Mouse (Mus musculus) kidney, postnatal 0 days (tissue): ENCODE measurements at regions not wholly inside any gene's neighbourhood (a gene's known extent, or its start where the extent isn't known, plus 50 kb on each side); places are given as distances from the start of the nearest gene placed in this dataset.

ENCODE experiments used
- ATAC-seq: fragments of 200-750 bp; cut with Nextera tagmentation; replicated peaks from 2 replicates; pipeline ENCODE4 v1.8.0; 2017; ENCODE audit warnings: low read depth, moderate number of reproducible peaks, moderate TSS enrichment, moderate library complexity; ENCODE audit not compliant: low FRiP score
- DNase-seq: peaks from one replicate; pipeline ENCODE4 v3.0.0-alpha.2; 2016; ENCODE audit warnings: low spot score
- H3K27ac ChIP-seq: fragments of 300-500 bp; sonication (generic); 2 replicates; pipeline ENCODE4 v1.5.1; 2014; ENCODE audit warnings: mild to moderate bottlenecking
- H3K27me3 ChIP-seq: fragments of 300-500 bp; sonication (generic); 2 replicates; pipeline ENCODE4 v1.6.1; 2014; ENCODE audit warnings: low read length, mixed read lengths; ENCODE audit not compliant: insufficient read depth
- H3K36me3 ChIP-seq: fragments of 300-500 bp; sonication (generic); 2 replicates; pipeline ENCODE4 v1.6.1; 2014; ENCODE audit warnings: low read length, mixed read lengths; ENCODE audit not compliant: insufficient read depth
- H3K4me1 ChIP-seq: fragments of 300-500 bp; sonication (generic); replicated peaks from 2 replicates; pipeline ENCODE4 v1.6.1; 2014; ENCODE audit warnings: antibody characterized with exemption, low read length, mixed read lengths; ENCODE audit not compliant: insufficient read depth
- H3K4me2 ChIP-seq: fragments of 300-500 bp; sonication (generic); 2 replicates; pipeline ENCODE4 v1.6.1; 2014; ENCODE audit warnings: mild to moderate bottlenecking, low read length, moderate library complexity, mixed read lengths
- H3K4me3 ChIP-seq: fragments of 300-500 bp; sonication (generic); replicated peaks from 2 replicates; pipeline ENCODE4 v1.5.1; 2014; ENCODE audit warnings: low read depth, low read length
- H3K9ac ChIP-seq: fragments of 300-500 bp; sonication (generic); 2 replicates; pipeline ENCODE4 v1.6.1; 2014; ENCODE audit warnings: low read depth, low read length
- H3K9me3 ChIP-seq: fragments of 300-500 bp; sonication (generic); replicated peaks from 2 replicates; pipeline ENCODE4 v1.6.1; 2016; ENCODE audit warnings: low read length, inconsistent platforms, mixed read lengths
- CTCF ChIP-seq: IDR thresholded peaks from 2 replicates; pipeline ENCODE4 v1.5.1; 2016; ENCODE audit warnings: antibody characterized with exemption, low read depth, mild to moderate bottlenecking, moderate library complexity
- WGBS: fragments of 180-500 bp; shearing (Covaris S2); extraction: QIAGEN DNeasy Blood & Tissue Kit; methylation state at CpG from one replicate; pipeline ENCODE4 v1.1.7; 2014; 5-methylcytosine and 5-hydroxymethylcytosine counted together

DNA sequence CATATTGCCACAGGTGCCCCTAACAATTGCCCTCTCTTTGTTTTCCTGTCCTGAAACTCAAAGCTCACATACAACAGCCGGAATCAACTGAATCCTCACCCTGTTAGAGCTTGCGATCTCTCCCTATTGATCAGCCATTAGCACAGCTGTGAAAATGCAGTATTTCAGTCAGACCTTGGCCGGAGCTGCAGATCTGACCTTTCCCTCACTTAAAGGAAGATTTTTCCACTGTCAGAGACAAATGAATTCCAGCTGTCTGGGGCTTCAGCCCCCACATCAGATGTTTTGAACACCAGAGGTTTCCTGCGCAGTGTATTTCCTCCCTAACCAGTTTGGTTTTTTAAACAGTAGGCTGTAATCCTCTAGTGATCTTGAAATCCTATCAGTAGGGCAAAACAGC, 87.0 kb upstream of the 1110032F04Rik start:
- no peak for DNase-seq
- 40% methylated on average over 4 of the region's 4 CpGs for WGBS
- Histone ChIP-seq H3K27me3 (no peaks in the 10 kb centered on the region), H3K4me1 (peaks cover 5% of the 10 kb centered on the region; the same call in 1 of the 2 replicates), H3K27ac (no peak overlapping the region), H3K4me3 (no peak overlapping the region), H3K9ac (no peak overlapping the region), H3K36me3 (no peaks in the 10 kb centered on the region), H3K9me3 (no peaks in the 10 kb centered on the region), H3K4me2 (no peak overlapping the region)
- no peak for ATAC-seq
- TF ChIP-seq CTCF, result no peak

DNA sequence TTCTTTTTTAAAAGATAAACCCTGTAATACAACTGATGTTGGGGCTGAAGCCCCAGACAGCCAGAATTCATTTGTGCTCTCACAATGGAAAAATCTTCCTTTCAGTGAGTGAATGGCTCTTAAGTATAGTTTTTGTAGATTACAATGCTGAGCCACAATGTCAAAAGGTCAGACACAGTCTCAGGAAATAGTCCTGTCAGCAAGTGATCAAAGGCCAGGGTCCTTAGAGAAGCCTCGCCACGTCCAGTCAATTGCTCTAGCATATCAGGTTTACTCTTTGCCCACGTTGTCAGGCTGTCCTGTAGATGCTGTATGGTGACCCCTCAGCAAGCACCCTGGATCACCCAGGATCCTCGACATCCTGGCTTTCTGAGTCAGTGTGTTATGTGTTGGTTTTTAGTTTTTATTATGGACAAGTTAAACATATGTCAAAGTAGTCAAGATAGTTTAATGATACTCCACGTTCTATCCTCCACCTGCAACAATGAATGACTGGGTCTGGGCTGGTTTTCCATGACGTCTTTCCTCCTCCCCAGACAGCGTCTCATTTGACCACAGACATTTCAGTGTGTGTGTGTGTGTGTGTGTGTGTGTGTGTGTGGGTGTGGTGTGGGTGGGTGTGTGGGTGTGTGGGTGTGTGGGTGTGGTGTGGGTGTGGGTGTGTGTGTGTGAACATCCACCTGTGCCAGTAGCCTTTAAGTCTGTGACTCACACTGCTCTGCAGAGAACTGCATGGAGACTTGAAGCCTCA, 85.5 kb upstream of the 1110032F04Rik start:
- peaks cover 9% of the 10 kb centered on the region; the same call in 1 of the 2 replicates for H3K4me1 ChIP-seq
- H3K27me3 ChIP-seq, result no peaks in the 10 kb centered on the region
- H3K27ac ChIP-seq, result no peak overlapping the region
- ATAC-seq, result no peak
- no peak for TF ChIP-seq CTCF
- no peak overlapping the region for H3K9ac ChIP-seq
- no peaks in the 10 kb centered on the region for H3K36me3 ChIP-seq
- no peak overlapping the region for H3K4me3 ChIP-seq
- WGBS, result 34% methylated on average over 7 of the region's 7 CpGs
- DNase-seq, result no peak
- H3K4me2 ChIP-seq, result no peak overlapping the region
- H3K9me3 ChIP-seq, result no peaks in the 10 kb centered on the region

DNA sequence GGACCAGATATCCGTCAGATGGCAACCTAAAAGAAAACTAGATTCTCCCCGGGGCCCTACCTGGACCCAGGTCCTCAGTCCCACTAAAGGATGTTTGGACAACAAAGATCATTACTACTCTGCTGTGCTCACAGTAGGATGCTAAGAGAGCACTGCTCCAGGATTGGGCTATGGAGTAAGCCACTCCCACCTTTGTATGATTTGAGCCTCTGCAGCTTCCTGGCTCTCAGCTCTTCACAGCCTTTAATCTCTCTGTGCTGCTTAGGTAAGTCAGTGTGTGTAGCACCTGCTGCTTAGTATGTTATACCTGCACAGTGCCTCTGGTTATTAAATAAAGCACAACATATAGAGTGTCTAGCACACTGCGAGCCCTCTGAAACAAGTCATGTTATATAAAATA, 82.6 kb upstream of the 1110032F04Rik start:
- no peaks in the 10 kb centered on the region for H3K9me3 ChIP-seq
- no peaks in the 10 kb centered on the region for H3K27me3 ChIP-seq
- H3K4me2 ChIP-seq, result no peak overlapping the region
- peaks cover 9% of the 10 kb centered on the region; the same call in 1 of the 2 replicates for H3K4me1 ChIP-seq
- 71% methylated on average over 3 of the region's 3 CpGs for WGBS
- no peak overlapping the region for H3K9ac ChIP-seq
- no peak for TF ChIP-seq CTCF
- no peak overlapping the region for H3K4me3 ChIP-seq
- no peak for DNase-seq
- no peaks in the 10 kb centered on the region for H3K36me3 ChIP-seq
- no peak for ATAC-seq
- no peak overlapping the region for H3K27ac ChIP-seq

DNA sequence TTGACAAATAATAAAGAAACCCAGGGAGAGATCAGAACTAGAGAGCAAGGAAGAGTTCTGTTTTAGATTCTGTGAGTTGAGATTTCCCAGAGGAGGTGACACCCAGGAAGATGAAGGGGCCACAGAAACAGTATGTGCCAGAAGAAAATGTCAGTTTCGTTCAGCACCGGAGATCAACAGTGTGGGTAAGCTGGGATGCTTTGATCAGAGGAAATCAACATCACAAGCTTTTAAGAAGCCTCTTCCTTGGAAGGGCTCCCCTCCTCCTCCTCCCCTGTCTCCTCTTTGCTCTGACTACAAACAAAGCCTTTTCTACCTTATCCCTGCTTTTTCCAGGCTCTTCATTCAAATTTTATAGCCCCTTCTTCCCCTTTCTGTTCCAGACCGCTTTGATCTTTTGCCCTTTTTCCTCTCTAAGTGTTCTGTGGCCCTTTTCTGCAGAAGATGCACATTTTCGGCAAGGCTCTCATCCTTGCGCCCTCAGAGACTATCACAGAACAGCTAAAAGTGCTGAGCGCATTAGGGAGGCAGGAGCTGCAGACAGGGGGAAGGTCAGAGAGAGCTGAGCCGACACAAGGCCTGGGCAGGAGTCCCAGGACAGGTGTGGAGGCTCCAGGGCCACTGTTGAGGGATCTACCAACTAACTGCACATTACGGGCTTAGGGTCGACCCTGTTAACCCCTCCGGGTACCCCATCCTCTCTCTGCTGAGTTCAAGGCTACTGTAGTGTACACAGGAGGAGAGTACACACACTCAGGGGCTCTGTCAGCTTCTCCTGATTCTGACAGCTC, 81.8 kb upstream of the 1110032F04Rik start:
- Histone ChIP-seq H3K9ac (no peak overlapping the region), H3K27ac (no peak overlapping the region), H3K36me3 (no peaks in the 10 kb centered on the region), H3K4me1 (0 out of 2 replicates have a peak, but pooled peaks cover 4% of the 10 kb centered on the region), H3K4me3 (no peak overlapping the region), H3K27me3 (no peaks in the 10 kb centered on the region), H3K9me3 (no peaks in the 10 kb centered on the region), H3K4me2 (no peak overlapping the region)
- 39% methylated on average over 10 of the region's 10 CpGs for WGBS
- DNase-seq (no peak), ATAC-seq (no peak)
- no peak for TF ChIP-seq CTCF

DNA sequence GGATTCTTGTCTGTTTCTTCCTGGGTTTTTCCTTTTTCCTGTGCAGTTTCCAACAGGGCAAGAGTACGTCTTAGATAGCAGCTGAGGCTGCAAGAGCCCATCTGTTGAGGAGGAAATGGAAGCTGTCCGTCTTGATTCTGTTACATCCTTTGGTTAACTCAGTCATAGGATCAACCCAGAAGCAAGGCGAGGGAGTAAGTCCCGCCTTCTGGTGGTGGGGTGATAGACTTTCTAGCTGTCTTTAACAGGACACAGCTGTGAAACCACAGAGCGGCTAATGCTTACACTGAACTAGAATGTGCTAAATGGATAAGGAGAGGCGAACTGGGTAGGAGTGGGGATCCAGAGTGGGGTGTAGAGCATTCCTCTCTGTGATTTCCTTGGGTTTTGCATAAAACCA, 79.9 kb upstream of the 1110032F04Rik start:
- 42% methylated on average over 6 of the region's 6 CpGs for WGBS
- ATAC-seq, result no peak; the same call in 1 of the 2 replicates
- peak; percentile 79 for DNase-seq

DNA sequence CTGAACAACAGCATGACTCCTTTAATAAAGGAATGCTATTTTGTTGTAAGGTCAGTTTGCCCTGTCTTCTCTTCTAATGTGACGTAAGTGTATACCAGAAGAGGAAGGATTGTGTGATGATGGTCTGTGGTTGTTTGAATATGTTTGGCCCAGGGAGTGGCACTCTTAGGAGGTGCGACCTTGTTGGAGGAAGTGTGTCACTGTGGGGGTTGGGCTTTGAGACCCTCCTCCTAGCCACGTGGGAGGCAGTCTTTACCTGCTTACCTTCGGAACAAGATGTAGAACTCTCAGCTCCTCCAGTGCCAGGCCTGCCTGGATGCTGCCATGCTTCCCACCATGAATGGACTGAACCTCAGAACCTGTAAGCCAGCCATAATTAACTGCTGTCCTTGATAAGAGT, 78.9 kb upstream of the 1110032F04Rik start:
- no peak for TF ChIP-seq CTCF
- no peak overlapping the region for H3K4me3 ChIP-seq
- ATAC-seq, result no peak

More for the DNA sequence above, 79.9 kb upstream of the 1110032F04Rik start:
- TF ChIP-seq CTCF, result no peak
- Histone ChIP-seq H3K4me2 (no peak overlapping the region), H3K9ac (no peak overlapping the region), H3K4me3 (no peak overlapping the region), H3K9me3 (no peaks in the 10 kb centered on the region), H3K4me1 (peaks cover 4% of the 10 kb centered on the region; the same call in 1 of the 2 replicates), H3K27ac (no peak overlapping the region), H3K27me3 (no peaks in the 10 kb centered on the region), H3K36me3 (no peaks in the 10 kb centered on the region)

More for the DNA sequence above, 78.9 kb upstream of the 1110032F04Rik start:
- H3K4me2 ChIP-seq, result no peak overlapping the region
- WGBS, result 85% methylated on average over 4 of the region's 4 CpGs
- no peaks in the 10 kb centered on the region for H3K36me3 ChIP-seq
- no peak for DNase-seq
- no peaks in the 10 kb centered on the region for H3K27me3 ChIP-seq
- no peak overlapping the region for H3K27ac ChIP-seq
- no peak overlapping the region for H3K9ac ChIP-seq
- peaks cover 4% of the 10 kb centered on the region; the same call in 1 of the 2 replicates for H3K4me1 ChIP-seq
- no peaks in the 10 kb centered on the region for H3K9me3 ChIP-seq
